Mouse (Mus musculus): ENCODE data around the gene Pigo.
"Not testable (repeated sequence)": the region's sequence is repeated elsewhere in the genome, so short reads cannot be mapped to it uniquely, and the experiment has no call there.

Gene Pigo

GRCm38 (mm10) chr4:42999451-43000140 is 26.0 kb downstream of the Pigo start:
- DNase-seq = peak; percentile 84

GRCm38 (mm10) chr4:42998022-42998421 is 27.6 kb downstream of the Pigo start:
- DNase-seq = no peak

GRCm38 (mm10) chr4:42988296-42988695 is 37.3 kb downstream of the Pigo start:
- no peak for DNase-seq

GRCm38 (mm10) chr4:42980467-42980866 is 45.2 kb downstream of the Pigo start:
- DNase-seq = not testable (repeated sequence)

GRCm38 (mm10) chr4:42978062-42978461 is 47.6 kb downstream of the Pigo start:
- DNase-seq = no peak

- DNase-seq = no peak
These were observed 51.8 kb downstream of the Pigo start for GRCm38 (mm10) chr4:42973868-42974267.

- DNase-seq = no peak
These were observed 52.7 kb downstream of the Pigo start for GRCm38 (mm10) chr4:42972952-42973351.

GRCm38 (mm10) chr4:42969304-42969703 is 56.3 kb downstream of the Pigo start, which contains the start of gene 1700022I11Rik:
Gene 1700022I11Rik (plus strand): TSS chr4:42969604.
- no peak for DNase-seq

All from lung, postnatal 36 days (tissue).